Mouse (Mus musculus): ENCODE data around the gene BC051665. TPM values are rescaled to one million over a fixed set of nuclear protein-coding genes. Genes with fewer than 3 reads are reported as not detected.

Gene BC051665
- not detected in 2 replicates for polyA plus RNA-seq (2016; fragmentation: Nextera tagmentation; extraction: Ambion mirVana)

GRCm38 (mm10) chr13:60786264-60786663 lies at the start of gene BC051665:
Gene BC051665 (minus strand): TSS chr13:60786364.
- no peak within 1 kb of the TSS for H3K27ac ChIP-seq
- no peak within 1 kb of the TSS for H3K4me3 ChIP-seq (replicated peaks)
- no peak within 1 kb of the TSS for H3K4me2 ChIP-seq
- no peak within 1 kb of the TSS for H3K9ac ChIP-seq
- no peak for ATAC-seq (ENCODE audit: low FRiP score)
- no peaks in the 10 kb centered on the region for H3K36me3 ChIP-seq (replicated peaks)
- no peaks in the 10 kb centered on the region for H3K4me1 ChIP-seq
- no peaks in the 10 kb centered on the region for H3K27me3 ChIP-seq
- no peaks in the 10 kb centered on the region for H3K9me3 ChIP-seq

GRCm38 (mm10) chr13:60826052-60826451 lies 39.9 kb upstream of the BC051665 start:
- no peak overlapping the region for H3K4me3 ChIP-seq (replicated peaks)
- no peaks in the 10 kb centered on the region for H3K4me1 ChIP-seq
- H3K36me3 ChIP-seq (replicated peaks): no peaks in the 10 kb centered on the region
- H3K9ac ChIP-seq: no peak overlapping the region
- H3K9me3 ChIP-seq: no peaks in the 10 kb centered on the region
- no peak for ATAC-seq (ENCODE audit: low FRiP score)
- H3K27ac ChIP-seq: no peak overlapping the region
- H3K27me3 ChIP-seq: no peaks in the 10 kb centered on the region
- no peak overlapping the region for H3K4me2 ChIP-seq
- WGBS: 71% methylated on average over 3 of the region's 3 CpGs

DNA sequence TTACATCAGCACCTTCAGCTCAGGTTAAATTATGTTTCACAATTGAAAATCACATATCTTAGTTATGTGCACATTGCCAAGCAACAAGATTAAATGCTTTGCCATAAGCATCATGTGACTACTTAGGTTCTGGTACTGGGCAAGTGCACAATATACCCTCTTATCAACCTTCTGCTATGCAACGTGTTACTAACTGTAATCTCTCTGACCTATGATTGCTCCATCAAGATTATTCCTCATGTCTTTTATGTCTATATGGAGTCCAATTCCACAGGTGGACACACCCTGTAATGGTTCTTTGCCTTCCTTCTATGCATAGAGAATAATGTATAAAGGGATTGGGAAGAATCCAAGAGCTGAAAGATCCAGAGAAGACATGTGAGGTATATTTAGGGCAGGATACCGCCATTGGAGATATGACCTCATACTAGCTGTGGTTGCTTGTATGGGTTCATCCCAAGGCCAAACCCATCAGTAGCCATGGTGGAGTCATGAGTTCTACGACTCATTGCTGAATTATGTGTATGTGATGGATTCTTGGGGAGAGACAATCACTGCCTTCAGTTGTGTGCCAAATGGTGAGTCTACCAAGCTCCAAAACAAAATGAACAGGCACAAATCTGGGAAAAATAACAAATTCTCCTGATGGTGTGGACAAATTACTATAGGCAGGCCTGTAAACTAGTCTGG lies 34.5 kb upstream of the BC051665 start:
- no peaks in the 10 kb centered on the region for H3K9me3 ChIP-seq
- no peak overlapping the region for H3K9ac ChIP-seq
- no peaks in the 10 kb centered on the region for H3K36me3 ChIP-seq (replicated peaks)
- 69% methylated on average over 3 of the region's 3 CpGs for WGBS
- H3K4me3 ChIP-seq (replicated peaks): no peak overlapping the region
- no peaks in the 10 kb centered on the region for H3K27me3 ChIP-seq
- ATAC-seq (ENCODE audit: low FRiP score): no peak
- no peak overlapping the region for H3K27ac ChIP-seq
- H3K4me1 ChIP-seq: no peaks in the 10 kb centered on the region
- H3K4me2 ChIP-seq: no peak overlapping the region

DNA sequence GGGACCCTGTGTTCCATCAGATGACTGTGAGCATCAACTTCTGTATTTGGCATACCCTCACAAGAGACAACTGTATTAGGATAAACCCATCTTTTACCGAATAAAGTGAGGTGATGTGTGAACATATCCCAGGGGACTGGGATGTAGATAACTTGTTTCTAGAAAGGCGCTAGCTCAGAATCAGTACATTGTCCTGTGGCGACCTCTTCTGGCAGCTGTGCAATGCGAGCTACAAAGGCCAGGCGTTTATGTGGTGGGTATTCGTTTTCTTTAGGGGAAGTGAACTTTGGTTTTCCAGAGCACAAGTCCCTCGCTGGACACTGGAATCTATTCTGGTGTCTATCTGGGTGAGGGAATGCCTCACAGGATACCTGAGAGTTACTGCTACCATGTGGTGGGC lies 33.3 kb upstream of the BC051665 start:
- H3K27ac ChIP-seq: no peak overlapping the region
- WGBS: 13% methylated on average over 7 of the region's 7 CpGs
- no peaks in the 10 kb centered on the region for H3K36me3 ChIP-seq (replicated peaks)
- no peaks in the 10 kb centered on the region for H3K27me3 ChIP-seq
- no peak overlapping the region for H3K4me3 ChIP-seq (replicated peaks)
- H3K9me3 ChIP-seq: no peaks in the 10 kb centered on the region
- ATAC-seq (ENCODE audit: low FRiP score): no peak
- no peaks in the 10 kb centered on the region for H3K4me1 ChIP-seq
- H3K9ac ChIP-seq: no peak overlapping the region
- no peak overlapping the region for H3K4me2 ChIP-seq

- Histone ChIP-seq H3K9ac (no peak overlapping the region), H3K4me2 (no peak overlapping the region), H3K36me3 (replicated peaks) (no peaks in the 10 kb centered on the region), H3K9me3 (no peaks in the 10 kb centered on the region), H3K27ac (no peak overlapping the region), H3K4me3 (replicated peaks) (no peak overlapping the region), H3K27me3 (no peaks in the 10 kb centered on the region), H3K4me1 (no peaks in the 10 kb centered on the region)
- WGBS: 68% methylated on average over 1 of the region's 1 CpGs
- no peak for ATAC-seq (ENCODE audit: low FRiP score)
These were observed 27.6 kb upstream of the BC051665 start for GRCm38 (mm10) chr13:60813722-60814121.

DNA sequence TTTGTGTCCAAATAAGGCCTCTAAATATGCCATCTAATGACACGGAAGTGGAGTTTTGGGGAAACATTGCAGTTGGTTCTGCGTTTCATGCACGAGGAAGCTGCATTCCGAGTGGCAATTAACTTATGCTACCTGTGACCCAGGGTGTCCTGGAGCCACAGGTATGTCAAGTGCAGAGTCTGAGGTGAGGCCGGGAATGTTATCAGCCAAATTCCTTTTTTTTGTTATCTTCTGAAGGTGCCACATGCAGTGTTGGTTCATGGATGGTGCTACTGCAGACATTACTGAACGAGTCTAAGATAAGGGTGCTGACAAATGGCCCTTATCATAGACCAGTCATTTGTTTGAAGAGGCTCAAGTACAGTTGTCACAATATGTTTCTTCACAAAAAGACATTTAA lies 26.6 kb upstream of the BC051665 start:
- H3K27me3 ChIP-seq: no peaks in the 10 kb centered on the region
- no peaks in the 10 kb centered on the region for H3K4me1 ChIP-seq
- H3K4me3 ChIP-seq (replicated peaks): no peak overlapping the region
- H3K27ac ChIP-seq: no peak overlapping the region
- ATAC-seq (ENCODE audit: low FRiP score): no peak
- 89% methylated on average over 6 of the region's 6 CpGs for WGBS
- H3K9ac ChIP-seq: no peak overlapping the region
- no peaks in the 10 kb centered on the region for H3K36me3 ChIP-seq (replicated peaks)
- H3K4me2 ChIP-seq: no peak overlapping the region
- no peaks in the 10 kb centered on the region for H3K9me3 ChIP-seq

GRCm38 (mm10) chr13:60809690-60810089 lies 23.5 kb upstream of the BC051665 start:
- no peaks in the 10 kb centered on the region for H3K4me1 ChIP-seq
- 91% methylated on average over 2 of the region's 2 CpGs for WGBS
- H3K36me3 ChIP-seq (replicated peaks): no peaks in the 10 kb centered on the region
- no peak overlapping the region for H3K4me3 ChIP-seq (replicated peaks)
- no peak for ATAC-seq (ENCODE audit: low FRiP score)
- no peak overlapping the region for H3K9ac ChIP-seq
- H3K27ac ChIP-seq: no peak overlapping the region
- no peak overlapping the region for H3K4me2 ChIP-seq
- no peaks in the 10 kb centered on the region for H3K9me3 ChIP-seq
- no peaks in the 10 kb centered on the region for H3K27me3 ChIP-seq

- no peaks in the 10 kb centered on the region for H3K27me3 ChIP-seq
- H3K9me3 ChIP-seq: no peaks in the 10 kb centered on the region
- H3K4me2 ChIP-seq: no peak within 1 kb of the TSS
- H3K27ac ChIP-seq: no peak within 1 kb of the TSS
- H3K9ac ChIP-seq: no peak within 1 kb of the TSS
- no peaks in the 10 kb centered on the region for H3K36me3 ChIP-seq (replicated peaks)
- no peak within 1 kb of the TSS for H3K4me3 ChIP-seq (replicated peaks)
- ATAC-seq (ENCODE audit: low FRiP score): no peak
- 96% methylated on average over 1 of the region's 1 CpGs for WGBS
- H3K4me1 ChIP-seq: no peaks in the 10 kb centered on the region
These were observed 16.6 kb upstream of the BC051665 start, which contains the start of gene Ctsll3 for GRCm38 (mm10) chr13:60802749-60803148. Gene Ctsll3 (minus strand): TSS chr13:60802849.

GRCm38 (mm10) chr13:60789466-60789865 lies 3.3 kb upstream of the BC051665 start:
- Histone ChIP-seq H3K4me3 (replicated peaks) (no peak overlapping the region), H3K27me3 (no peaks in the 10 kb centered on the region), H3K4me1 (no peaks in the 10 kb centered on the region), H3K9ac (no peak overlapping the region), H3K27ac (no peak overlapping the region), H3K4me2 (no peak overlapping the region), H3K9me3 (no peaks in the 10 kb centered on the region), H3K36me3 (replicated peaks) (no peaks in the 10 kb centered on the region)
- WGBS: 75% methylated on average over 1 of the region's 1 CpGs
- no peak for ATAC-seq (ENCODE audit: low FRiP score)

- no peak overlapping the region for H3K4me2 ChIP-seq
- ATAC-seq (ENCODE audit: low FRiP score): no peak
- 90% methylated on average over 7 of the region's 7 CpGs for WGBS
These were observed 2.9 kb downstream of the BC051665 start for GRCm38 (mm10) chr13:60783301-60783700.

GRCm38 (mm10) chr13:60780534-60780933 lies 5.6 kb downstream of the BC051665 start:
- no peak for ATAC-seq (ENCODE audit: low FRiP score)
- Histone ChIP-seq H3K4me2 (no peak overlapping the region), H3K36me3 (replicated peaks) (no peaks in the 10 kb centered on the region), H3K27me3 (no peaks in the 10 kb centered on the region), H3K9ac (no peak overlapping the region), H3K9me3 (no peaks in the 10 kb centered on the region), H3K4me1 (no peaks in the 10 kb centered on the region), H3K27ac (no peak overlapping the region), H3K4me3 (replicated peaks) (no peak overlapping the region)
- WGBS: 84% methylated on average over 3 of the region's 3 CpGs

More at GRCm38 (mm10) chr13:60783301-60783700, 2.9 kb downstream of the BC051665 start:
- Histone ChIP-seq H3K4me3 (replicated peaks) (no peak overlapping the region), H3K9me3 (no peaks in the 10 kb centered on the region), H3K9ac (no peak overlapping the region), H3K4me1 (no peaks in the 10 kb centered on the region), H3K27ac (no peak overlapping the region), H3K36me3 (replicated peaks) (no peaks in the 10 kb centered on the region), H3K27me3 (no peaks in the 10 kb centered on the region)

DNA sequence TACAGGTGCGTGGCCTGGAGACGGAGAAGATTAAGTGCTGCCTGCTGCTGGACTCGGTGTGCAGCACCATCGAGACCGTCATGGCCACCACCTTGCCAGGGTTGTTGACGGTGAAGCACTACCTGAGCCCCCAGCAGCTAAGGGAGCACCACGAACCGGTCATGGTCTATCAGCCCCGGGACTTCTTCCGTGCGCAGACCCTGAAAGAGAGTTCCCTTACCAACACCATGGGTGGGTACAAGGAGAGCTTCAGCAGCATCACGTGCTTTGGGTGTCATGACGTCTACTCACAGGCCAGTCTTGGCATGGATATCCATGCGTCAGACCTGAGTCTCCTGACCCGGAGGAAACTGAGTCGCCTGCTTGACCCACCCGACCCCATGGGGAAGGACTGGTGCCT lies 25.0 kb downstream of the BC051665 start:
- Histone ChIP-seq H3K36me3 (replicated peaks) (peaks cover 60% of the 10 kb centered on the region), H3K9me3 (no peaks in the 10 kb centered on the region), H3K27ac (no peak overlapping the region), H3K4me1 (no peaks in the 10 kb centered on the region), H3K4me3 (replicated peaks) (no peak overlapping the region), H3K9ac (no peak overlapping the region), H3K27me3 (no peaks in the 10 kb centered on the region), H3K4me2 (no peak overlapping the region)
- ATAC-seq (ENCODE audit: low FRiP score): no peak
- 97% methylated on average over 17 of the region's 17 CpGs for WGBS

DNA sequence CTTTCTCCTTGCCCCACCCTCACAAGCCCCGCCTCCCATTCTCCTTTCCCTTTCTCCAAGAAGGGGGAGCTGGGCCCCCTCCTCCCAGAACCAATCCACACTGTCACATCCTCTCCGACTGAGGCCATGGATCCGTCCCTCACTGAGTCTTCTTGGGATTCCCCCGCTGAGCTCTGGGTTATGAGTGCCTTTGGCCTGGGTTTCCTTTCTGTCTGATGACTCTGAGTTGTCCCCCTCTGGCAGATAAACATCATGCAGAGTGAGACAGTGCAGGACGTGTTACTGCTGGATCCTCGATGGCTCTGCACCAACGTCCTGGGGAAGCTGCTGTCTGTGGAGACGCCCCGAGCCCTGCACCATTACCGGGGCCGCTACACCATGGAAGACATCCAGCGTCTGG lies 25.8 kb downstream of the BC051665 start:
- no peaks in the 10 kb centered on the region for H3K4me1 ChIP-seq
- no peak overlapping the region for H3K27ac ChIP-seq
- H3K9me3 ChIP-seq: no peaks in the 10 kb centered on the region
- ATAC-seq (ENCODE audit: low FRiP score): no peak
- 94% methylated on average over 12 of the region's 12 CpGs for WGBS
- no peaks in the 10 kb centered on the region for H3K27me3 ChIP-seq
- H3K4me2 ChIP-seq: no peak overlapping the region
- H3K36me3 ChIP-seq (replicated peaks): peaks cover 66% of the 10 kb centered on the region
- H3K9ac ChIP-seq: no peak overlapping the region
- H3K4me3 ChIP-seq (replicated peaks): no peak overlapping the region

Data from forebrain, embryonic 12.5 days (tissue).